Mouse (Mus musculus) macrophage (primary cell): Measurements from ENCODE around the gene Rnaseh2a. TPM values are rescaled to one million over a fixed set of nuclear protein-coding genes. Genes with fewer than 3 reads are reported as not detected.
"Not testable (repeated sequence)": the region's sequence is repeated elsewhere in the genome, so short reads cannot be mapped to it uniquely, and the experiment has no call there.

Source experiments
- H3K27ac ChIP-seq: fragments of 350-480 bp; formaldehyde crosslinking; 2 replicates; pipeline ENCODE4 v1.9.0; 2021
- H3K36me3 ChIP-seq: fragments of 350-480 bp; formaldehyde crosslinking; 2 replicates; pipeline ENCODE4 v1.9.0; 2021; ENCODE audit errors: inconsistent target
- H3K4me3 ChIP-seq: fragments of 350-480 bp; formaldehyde crosslinking; 2 replicates; pipeline ENCODE4 v1.9.0; 2021; ENCODE audit errors: inconsistent target
- H3K79me2 ChIP-seq: fragments of 350-480 bp; formaldehyde crosslinking; 2 replicates; pipeline ENCODE4 v1.9.0; 2021; ENCODE audit errors: inconsistent target
- WGBS: methylation state at CpG from one replicate; pipeline ENCODE4 v1.1.7; 2026; ENCODE audit warnings: inconsistent platforms; ENCODE audit not compliant: missing documents; 5-methylcytosine and 5-hydroxymethylcytosine counted together
- polyA plus RNA-seq: library from polyadenylated mRNA; stranded (reverse); fragments of 250-400 nt; gene quantifications from 3 replicates; pipeline ENCODE4 v1.2.4, GENCODE M21; 2018; ENCODE audit warnings: inconsistent platforms

Gene Rnaseh2a
- polyA plus RNA-seq, 1 experiment from 2014 or later: 15.9 TPM

GRCm38 (mm10) chr8:84913502-84913900 is 56.1 kb downstream of the Rnaseh2a start:
- WGBS: 0% methylated on average over 6 of the region's 9 CpGs
- peaks cover 23% of the 10 kb centered on the region for H3K79me2 ChIP-seq
- peak overlapping the region; percentile 36; the same call in 1 of the 2 replicates for H3K27ac ChIP-seq
- peaks cover 8% of the 10 kb centered on the region; the same call in 1 of the 2 replicates for H3K36me3 ChIP-seq
- peak overlapping the region; percentile 18; the same call in 1 of the 2 replicates for H3K4me3 ChIP-seq

DNA sequence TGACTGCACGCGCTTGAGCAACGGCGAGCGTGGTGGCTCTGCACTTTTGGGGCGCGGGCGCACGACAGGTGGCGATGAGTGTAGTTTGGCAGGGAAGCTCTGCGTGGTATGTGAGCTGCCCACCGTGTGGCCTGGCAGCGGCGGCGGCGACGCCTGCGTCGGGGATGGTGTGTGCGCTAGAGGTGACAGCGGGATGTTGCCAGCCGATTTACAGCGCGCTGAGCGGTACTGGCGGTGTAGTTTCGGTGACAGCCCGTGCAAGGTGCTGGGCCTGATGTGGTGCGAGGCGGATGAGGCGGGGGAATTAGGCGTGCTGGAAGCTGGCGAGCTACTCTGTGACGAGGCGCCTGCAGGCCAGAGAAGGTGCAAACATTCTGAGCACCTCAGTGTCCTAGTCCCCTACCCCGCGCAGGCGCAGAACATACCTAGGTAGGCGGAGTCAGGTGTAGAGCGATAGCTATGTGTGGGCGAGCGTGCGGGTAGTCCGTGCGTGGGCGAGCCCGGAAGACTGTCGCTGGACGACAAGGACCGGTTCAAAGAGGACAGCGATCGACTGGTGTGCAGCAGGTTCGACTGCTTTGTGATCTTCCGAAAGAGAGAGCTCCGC is 56.6 kb downstream of the Rnaseh2a start:
- Histone ChIP-seq H3K79me2 (peaks cover 23% of the 10 kb centered on the region), H3K4me3 (peak overlapping the region; percentile 18; the same call in 1 of the 2 replicates), H3K27ac (peak overlapping the region; percentile 36; the same call in 1 of the 2 replicates), H3K36me3 (peaks cover 8% of the 10 kb centered on the region; the same call in 1 of the 2 replicates)
- WGBS: 7% methylated on average over 55 of the region's 55 CpGs

- Histone ChIP-seq H3K4me3 (no peak overlapping the region), H3K36me3 (peaks cover 8% of the 10 kb centered on the region; the same call in 1 of the 2 replicates), H3K79me2 (peaks cover 23% of the 10 kb centered on the region), H3K27ac (no peak overlapping the region)
- WGBS: 76% methylated on average over 22 of the region's 27 CpGs
Measured at GRCm38 (mm10) chr8:84912391-84912790, 57.2 kb downstream of the Rnaseh2a start.

- Histone ChIP-seq H3K79me2 (peaks cover 23% of the 10 kb centered on the region), H3K36me3 (peaks cover 8% of the 10 kb centered on the region; the same call in 1 of the 2 replicates), H3K27ac (no peak overlapping the region), H3K4me3 (no peak overlapping the region)
- 96% methylated on average over 9 of the region's 9 CpGs for WGBS
Measured at GRCm38 (mm10) chr8:84911854-84912253, 57.7 kb downstream of the Rnaseh2a start.

DNA sequence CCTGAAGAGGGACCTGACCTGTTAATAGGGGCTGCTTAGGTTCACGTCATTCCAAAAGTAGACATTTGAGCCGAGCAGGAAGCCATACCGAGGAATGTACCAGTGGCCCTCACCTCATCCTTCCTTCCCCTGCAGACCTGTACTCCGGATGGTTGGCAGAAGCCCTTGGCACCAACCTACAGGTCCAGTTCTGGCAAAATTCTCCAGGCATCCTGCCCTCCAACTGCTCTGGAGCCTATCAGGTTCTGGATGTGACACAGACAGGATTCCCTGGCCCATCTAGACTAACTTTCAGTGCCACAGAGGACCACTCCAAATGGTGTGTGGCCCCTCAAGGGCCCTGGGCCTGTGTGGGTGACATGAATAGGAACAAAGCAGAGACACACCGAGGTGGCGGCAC is 59.0 kb downstream of the Rnaseh2a start:
- WGBS: 93% methylated on average over 5 of the region's 6 CpGs
- peaks cover 23% of the 10 kb centered on the region for H3K79me2 ChIP-seq
- H3K27ac ChIP-seq: no peak overlapping the region
- peaks cover 8% of the 10 kb centered on the region; the same call in 1 of the 2 replicates for H3K36me3 ChIP-seq
- H3K4me3 ChIP-seq: no peak overlapping the region

GRCm38 (mm10) chr8:84909949-84910348 is 59.6 kb downstream of the Rnaseh2a start:
- 93% methylated on average over 5 of the region's 5 CpGs for WGBS
- no peak overlapping the region; the same call in 1 of the 2 replicates for H3K27ac ChIP-seq
- H3K36me3 ChIP-seq: peaks cover 8% of the 10 kb centered on the region; the same call in 1 of the 2 replicates
- peaks cover 23% of the 10 kb centered on the region for H3K79me2 ChIP-seq
- H3K4me3 ChIP-seq: peak overlapping the region; percentile 92; the same call in 1 of the 2 replicates

DNA sequence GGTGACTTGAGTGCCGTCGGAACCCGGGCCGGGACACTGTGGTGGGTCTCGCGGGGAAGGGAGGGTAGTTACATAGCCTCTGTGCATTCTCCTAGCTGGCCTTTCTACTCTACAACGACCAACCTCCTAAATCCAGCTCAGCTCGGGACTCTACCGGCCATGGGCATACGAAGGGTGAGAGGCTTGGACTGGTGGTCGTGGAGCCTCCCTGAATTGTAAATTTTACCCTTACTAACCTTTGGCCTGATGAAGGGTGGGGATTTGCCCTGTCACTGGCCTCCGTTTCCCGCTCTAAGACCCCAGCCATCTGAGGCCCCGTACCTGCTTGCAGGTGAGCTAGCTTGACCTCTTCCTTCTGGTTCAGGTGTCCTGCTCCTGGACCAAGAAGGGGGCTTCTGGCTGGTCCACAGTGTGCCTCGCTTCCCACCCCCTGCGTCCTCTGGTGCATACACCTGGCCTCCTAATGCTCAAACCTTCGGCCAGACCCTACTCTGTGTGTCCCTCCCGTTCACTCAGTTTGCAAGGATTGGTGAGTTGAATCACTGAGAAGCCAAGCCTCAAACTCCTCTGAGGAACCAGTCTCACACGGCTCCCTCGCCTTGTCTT is 60.3 kb downstream of the Rnaseh2a start:
- H3K79me2 ChIP-seq: peaks cover 23% of the 10 kb centered on the region
- WGBS: 43% methylated on average over 20 of the region's 20 CpGs
- H3K27ac ChIP-seq: peak overlapping the region; percentile 95
- H3K4me3 ChIP-seq: peak overlapping the region; percentile 92
- H3K36me3 ChIP-seq: peaks cover 8% of the 10 kb centered on the region; the same call in 1 of the 2 replicates

GRCm38 (mm10) chr8:84908421-84909161 is 61.0 kb downstream of the Rnaseh2a start, which contains the start of gene Dnase2a:
Gene Dnase2a, plus strand, starts transcription at chr8:84908560.
- Histone ChIP-seq H3K27ac (peak within 1 kb of the TSS; percentile 95), H3K79me2 (peaks cover 23% of the 10 kb centered on the region), H3K4me3 (peak within 1 kb of the TSS; percentile 92), H3K36me3 (peaks cover 8% of the 10 kb centered on the region; the same call in 1 of the 2 replicates)
- WGBS: under 1% methylated on average over 45 of the region's 45 CpGs

DNA sequence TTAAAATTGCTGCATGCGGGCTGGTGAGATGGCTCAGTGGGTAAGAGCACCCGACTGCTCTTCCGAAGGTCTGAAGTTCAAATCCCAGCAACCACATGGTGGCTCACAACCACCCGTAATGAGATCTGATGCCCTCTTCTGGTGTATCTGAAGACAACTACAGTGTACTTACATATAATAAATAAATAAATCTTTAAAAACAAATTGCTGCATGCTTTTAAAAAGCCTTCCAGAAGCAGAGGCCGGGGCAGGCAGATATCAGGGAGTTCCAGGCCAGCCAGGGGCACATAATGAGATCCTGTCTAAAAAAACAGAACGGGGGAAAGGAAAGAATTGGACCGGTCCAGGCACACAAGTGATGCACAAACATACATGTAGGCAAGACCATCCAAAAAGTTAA is 61.6 kb downstream of the Rnaseh2a start:
- peak overlapping the region; percentile 95 for H3K27ac ChIP-seq
- H3K79me2 ChIP-seq: peaks cover 23% of the 10 kb centered on the region
- WGBS: 9% methylated on average over 5 of the region's 7 CpGs
- H3K4me3 ChIP-seq: peak overlapping the region; percentile 92
- not testable (repeated sequence) for H3K36me3 ChIP-seq

GRCm38 (mm10) chr8:84907493-84907892 is 62.1 kb downstream of the Rnaseh2a start:
- WGBS: 62% methylated on average over 8 of the region's 8 CpGs

DNA sequence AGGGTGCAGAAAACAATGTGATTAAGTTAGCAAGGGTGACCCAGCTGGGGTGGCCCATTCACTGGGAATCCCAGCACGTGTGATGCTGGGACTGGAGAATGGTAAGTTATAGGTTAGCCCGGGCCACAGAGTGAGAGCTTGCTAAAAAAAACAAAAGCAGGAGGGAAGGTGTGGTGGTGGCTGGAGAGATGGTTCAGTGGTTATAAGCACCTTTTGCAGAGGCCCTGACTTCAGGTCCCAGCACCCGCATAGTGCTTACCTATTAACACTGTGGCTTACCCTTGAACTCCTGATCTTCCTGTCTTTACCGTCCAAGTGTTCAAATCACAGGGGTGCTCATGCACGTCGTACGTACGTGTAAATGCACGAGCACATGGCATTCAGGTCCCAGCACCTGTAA is 62.5 kb downstream of the Rnaseh2a start:
- no peak overlapping the region for H3K4me3 ChIP-seq
- peaks cover 8% of the 10 kb centered on the region; the same call in 1 of the 2 replicates for H3K36me3 ChIP-seq
- peaks cover 23% of the 10 kb centered on the region for H3K79me2 ChIP-seq
- no peak overlapping the region for H3K27ac ChIP-seq
- 96% methylated on average over 9 of the region's 9 CpGs for WGBS

More at GRCm38 (mm10) chr8:84907493-84907892, 62.1 kb downstream of the Rnaseh2a start:
- H3K36me3 ChIP-seq: peaks cover 8% of the 10 kb centered on the region; the same call in 1 of the 2 replicates
- no peak overlapping the region for H3K4me3 ChIP-seq
- no peak overlapping the region for H3K27ac ChIP-seq
- peaks cover 23% of the 10 kb centered on the region for H3K79me2 ChIP-seq

Other genes starting within 250 kb of the Rnaseh2a start
- gene G430095P16Rik, start 246.8 kb downstream of the Rnaseh2a start, polyA plus RNA-seq: not detected in 3 replicates
- 3.6 to 6.9 TPM (median 4.3 TPM) in 3 replicates for gene Nfix, start 169.4 kb downstream of the Rnaseh2a start, polyA plus RNA-seq
- 1.2 to 3.3 TPM (median 2.9 TPM) in 3 replicates for gene Dand5, start 146.9 kb downstream of the Rnaseh2a start, polyA plus RNA-seq
- gene Gadd45gip1, start 138.2 kb downstream of the Rnaseh2a start, polyA plus RNA-seq: 5.8 to 13.9 TPM (median 8.6 TPM) in 3 replicates
- 49.2 to 87.2 TPM (median 79.3 TPM) in 3 replicates for gene Rad23a, start 129.1 kb downstream of the Rnaseh2a start, polyA plus RNA-seq
- 836 to 3,382 TPM (median 1,154 TPM) in 3 replicates for gene Calr, start 122.8 kb downstream of the Rnaseh2a start, polyA plus RNA-seq
- gene Farsa, start 112.8 kb downstream of the Rnaseh2a start, polyA plus RNA-seq: 24.5 to 43.1 TPM (median 29.5 TPM) in 3 replicates
- 7.0 to 30.9 TPM (median 18.1 TPM) in 3 replicates for gene Syce2, start 97.7 kb downstream of the Rnaseh2a start, polyA plus RNA-seq
- 11.1 to 13.7 TPM (median 12.0 TPM) in 3 replicates for gene Gcdh, start 75.8 kb downstream of the Rnaseh2a start, polyA plus RNA-seq
- gene Klf1, start 67.8 kb downstream of the Rnaseh2a start, polyA plus RNA-seq: 0.09 TPM in 1 of 3 replicates, not detected in the others
- 160 to 211 TPM (median 178 TPM) in 3 replicates for gene Dnase2a, start 61.2 kb downstream of the Rnaseh2a start, polyA plus RNA-seq
- gene Mast1, start 32.4 kb downstream of the Rnaseh2a start, polyA plus RNA-seq: 0.04 to 0.06 TPM in 2 of 3 replicates, not detected in the other
- gene Rtbdn, start 22.8 kb downstream of the Rnaseh2a start, polyA plus RNA-seq: not detected in 3 replicates
- not detected in 3 replicates for gene Gm49661, start 334 bp downstream of the Rnaseh2a start, polyA plus RNA-seq
- 77.7 to 148 TPM (median 146 TPM) in 3 replicates for gene Prdx2, start 180 bp downstream of the Rnaseh2a start, polyA plus RNA-seq
- gene Junb, start 9.0 kb upstream of the Rnaseh2a start, polyA plus RNA-seq: 26.1 to 86.4 TPM (median 61.3 TPM) in 3 replicates
- 4.9 to 10.9 TPM (median 6.1 TPM) in 3 replicates for gene Hook2, start 20.8 kb upstream of the Rnaseh2a start, polyA plus RNA-seq
- gene Best2, start 44.8 kb upstream of the Rnaseh2a start, polyA plus RNA-seq: not detected in 3 replicates
- gene Asna1, start 55.5 kb upstream of the Rnaseh2a start, polyA plus RNA-seq: 120 to 138 TPM (median 122 TPM) in 3 replicates
- 143 to 170 TPM (median 168 TPM) in 3 replicates for gene Trir, start 57.1 kb upstream of the Rnaseh2a start, polyA plus RNA-seq
- 14.1 to 30.6 TPM (median 26.6 TPM) in 3 replicates for gene Tnpo2, start 67.1 kb upstream of the Rnaseh2a start, polyA plus RNA-seq
- gene Fbxw9, start 90.3 kb upstream of the Rnaseh2a start, polyA plus RNA-seq: 4.8 to 12.5 TPM (median 8.4 TPM) in 3 replicates
- gene Gm5741, start 98.2 kb upstream of the Rnaseh2a start, polyA plus RNA-seq: not detected in 3 replicates
- 28.6 to 47.4 TPM (median 37.1 TPM) in 3 replicates for gene Dhps, start 102.0 kb upstream of the Rnaseh2a start, polyA plus RNA-seq
- 66.3 to 79.6 TPM (median 68.7 TPM) in 3 replicates for gene Wdr83os, start 111.0 kb upstream of the Rnaseh2a start, polyA plus RNA-seq
- gene Wdr83, start 111.5 kb upstream of the Rnaseh2a start, polyA plus RNA-seq: 13.5 to 19.5 TPM (median 15.7 TPM) in 3 replicates
- gene Man2b1, start 113.5 kb upstream of the Rnaseh2a start, polyA plus RNA-seq: 375 to 585 TPM (median 491 TPM) in 3 replicates
- gene Zfp791, start 153.3 kb upstream of the Rnaseh2a start, polyA plus RNA-seq: 1.2 to 2.6 TPM (median 1.4 TPM) in 3 replicates
- gene Cks1brt, start 182.2 kb upstream of the Rnaseh2a start, polyA plus RNA-seq: not detected in 3 replicates